Mouse (Mus musculus) intestine, postnatal 0 days (tissue): ENCODE results near the gene Tns2. TPM values are rescaled to one million over a fixed set of nuclear protein-coding genes. Genes with fewer than 3 reads are reported as not detected.

Source experiments
- ATAC-seq: fragments of 200-750 bp; cut with Nextera tagmentation; 2 replicates; pipeline ENCODE4 v1.8.0; 2017; ENCODE audit warnings: mild to moderate bottlenecking, moderate TSS enrichment, moderate library complexity
- H3K27ac ChIP-seq: fragments of 300-500 bp; sonication (generic); 2 replicates; pipeline ENCODE4 v1.5.1; 2014; ENCODE audit warnings: mild to moderate bottlenecking, low read depth, low read length, moderate library complexity
- H3K27me3 ChIP-seq: fragments of 300-500 bp; sonication (generic); replicated peaks from 2 replicates; pipeline ENCODE4 v1.6.1; 2014; ENCODE audit warnings: low read length, mixed read lengths; ENCODE audit not compliant: control insufficient read depth, insufficient read depth
- H3K36me3 ChIP-seq: fragments of 300-500 bp; sonication (generic); 2 replicates; pipeline ENCODE4 v1.6.1; 2014; ENCODE audit warnings: mild to moderate bottlenecking, moderate library complexity; ENCODE audit not compliant: control insufficient read depth, insufficient read depth
- H3K4me1 ChIP-seq: fragments of 300-500 bp; sonication (generic); replicated peaks from 2 replicates; pipeline ENCODE4 v1.6.1; 2014; ENCODE audit warnings: antibody characterized with exemption, low read length, mixed read lengths; ENCODE audit not compliant: control insufficient read depth, insufficient read depth
- H3K4me2 ChIP-seq: fragments of 300-500 bp; sonication (generic); replicated peaks from 2 replicates; pipeline ENCODE4 v1.6.1; 2014; ENCODE audit warnings: low read depth, mild to moderate bottlenecking, moderate library complexity
- H3K4me3 ChIP-seq: fragments of 300-500 bp; sonication (generic); 2 replicates; pipeline ENCODE4 v1.5.1; 2014; ENCODE audit warnings: low read depth, low read length
- H3K9ac ChIP-seq: fragments of 300-500 bp; sonication (generic); 2 replicates; pipeline ENCODE4 v1.6.1; 2014; ENCODE audit warnings: mild to moderate bottlenecking, low read depth, low read length
- H3K9me3 ChIP-seq: fragments of 300-500 bp; sonication (generic); 2 replicates; pipeline ENCODE4 v1.6.1; 2016; ENCODE audit warnings: mixed run types; ENCODE audit not compliant: control insufficient read depth
- CTCF ChIP-seq: sonication (generic); IDR thresholded peaks from 2 replicates; pipeline ENCODE4 v1.5.1; 2016; ENCODE audit warnings: low read depth, mild to moderate bottlenecking, control low read depth, antibody characterized with exemption, moderate library complexity
- whole genome bisulfite sequencing: fragments of 180-500 bp; shearing (Covaris S2); extraction: QIAGEN DNeasy Blood & Tissue Kit; methylation state at CpG from one replicate; pipeline ENCODE4 v1.1.7; 2014; 5-methylcytosine and 5-hydroxymethylcytosine counted together
- polyA plus RNA-seq: library from polyadenylated mRNA; unstranded; fragments of >200 nt; fragmentation: Nextera tagmentation; extraction: Ambion mirVana; gene quantifications from 2 replicates; pipeline ENCODE4 v1.2.1, GENCODE M21; 2015

Gene Tns2
- polyA plus RNA-seq, 1 experiment from 2014 or later = 15.0 TPM

- WGBS = 21% methylated on average over 6 of the region's 6 CpGs
- Histone ChIP-seq H3K4me3 (peak overlapping the region; percentile 57), H3K9ac (peak overlapping the region; percentile 50), H3K4me1 (peaks cover 30% of the 10 kb centered on the region), H3K4me2 (peak overlapping the region; percentile 88), H3K36me3 (peaks cover 15% of the 10 kb centered on the region; the same call in 1 of the 2 replicates), H3K27ac (peak overlapping the region; percentile 87), H3K27me3 (no peaks in the 10 kb centered on the region), H3K9me3 (no peaks in the 10 kb centered on the region)
- ATAC-seq = no peak
- no peak for TF ChIP-seq CTCF
These were observed 2.4 kb downstream of the Tns2 start for GRCm38 (mm10) chr15:102102548-102103121.

GRCm38 (mm10) chr15:102103371-102103946 lies 3.2 kb downstream of the Tns2 start:
- Histone ChIP-seq H3K27me3 (no peaks in the 10 kb centered on the region), H3K9ac (peak overlapping the region; percentile 50), H3K4me2 (peak overlapping the region; percentile 88), H3K27ac (peak overlapping the region; percentile 87), H3K4me3 (peak overlapping the region; percentile 57), H3K36me3 (peaks cover 12% of the 10 kb centered on the region; the same call in 1 of the 2 replicates), H3K4me1 (peaks cover 31% of the 10 kb centered on the region), H3K9me3 (no peaks in the 10 kb centered on the region)
- no peak for TF ChIP-seq CTCF
- no peak for ATAC-seq
- WGBS = 30% methylated on average over 14 of the region's 14 CpGs

GRCm38 (mm10) chr15:102103947-102104555 lies 3.8 kb downstream of the Tns2 start:
- H3K4me2 ChIP-seq = peak overlapping the region; percentile 88
- 40% methylated on average over 12 of the region's 12 CpGs for WGBS
- peaks cover 17% of the 10 kb centered on the region; the same call in 1 of the 2 replicates for H3K36me3 ChIP-seq
- peaks cover 31% of the 10 kb centered on the region for H3K4me1 ChIP-seq
- TF ChIP-seq CTCF = no peak
- peak overlapping the region; percentile 87 for H3K27ac ChIP-seq
- peak overlapping the region; percentile 57 for H3K4me3 ChIP-seq
- no peak for ATAC-seq
- H3K9ac ChIP-seq = peak overlapping the region; percentile 50; the same call in 1 of the 2 replicates
- H3K27me3 ChIP-seq = no peaks in the 10 kb centered on the region
- H3K9me3 ChIP-seq = no peaks in the 10 kb centered on the region

- Histone ChIP-seq H3K36me3 (peaks cover 29% of the 10 kb centered on the region; the same call in 1 of the 2 replicates), H3K4me2 (peak overlapping the region; percentile 77; the same call in 1 of the 2 replicates), H3K27ac (no peak overlapping the region), H3K4me1 (peaks cover 26% of the 10 kb centered on the region), H3K9me3 (no peaks in the 10 kb centered on the region), H3K9ac (no peak overlapping the region), H3K4me3 (no peak overlapping the region), H3K27me3 (no peaks in the 10 kb centered on the region)
- no peak for ATAC-seq
- WGBS = 55% methylated on average over 5 of the region's 5 CpGs
- TF ChIP-seq CTCF = no peak
These were observed 5.1 kb downstream of the Tns2 start for GRCm38 (mm10) chr15:102105360-102105759.

- peaks cover 24% of the 10 kb centered on the region for H3K4me1 ChIP-seq
- TF ChIP-seq CTCF = peak; percentile 55
- H3K27me3 ChIP-seq = no peaks in the 10 kb centered on the region
- H3K4me3 ChIP-seq = peak overlapping the region; percentile 34
- H3K9me3 ChIP-seq = no peaks in the 10 kb centered on the region
- ATAC-seq = no peak
- no peak overlapping the region for H3K9ac ChIP-seq
- no peak overlapping the region for H3K27ac ChIP-seq
- H3K36me3 ChIP-seq = peaks cover 36% of the 10 kb centered on the region
- peak overlapping the region; percentile 77 for H3K4me2 ChIP-seq
- 40% methylated on average over 18 of the region's 18 CpGs for WGBS
These were observed 5.8 kb downstream of the Tns2 start for GRCm38 (mm10) chr15:102105764-102106730.
